Mouse (Mus musculus) forebrain, embryonic 10.5 days (tissue): ENCODE measurements around the gene Rhoc. TPM values are rescaled to one million over a fixed set of nuclear protein-coding genes. Genes with fewer than 3 reads are reported as not detected.

Experiments
- DNase-seq: peaks from one replicate; pipeline ENCODE4 v3.0.0-alpha.2; 2017; ENCODE audit warnings: low spot score; ENCODE audit errors: extremely low spot score
- H3K27ac ChIP-seq: fragments of 300-500 bp; sonication (generic); 2 replicates; pipeline ENCODE4 v1.5.1; 2016; ENCODE audit warnings: mild to moderate bottlenecking
- H3K27me3 ChIP-seq: fragments of 300-500 bp; sonication (generic); 2 replicates; pipeline ENCODE4 v1.6.1; 2016; ENCODE audit warnings: mild to moderate bottlenecking; ENCODE audit not compliant: poor library complexity, severe bottlenecking
- H3K36me3 ChIP-seq: fragments of 300-500 bp; sonication (generic); replicated peaks from 2 replicates; pipeline ENCODE4 v1.6.1; 2016; ENCODE audit warnings: mild to moderate bottlenecking, moderate library complexity
- H3K4me1 ChIP-seq: fragments of 300-500 bp; sonication (generic); 2 replicates; pipeline ENCODE4 v1.6.1; 2016
- H3K4me3 ChIP-seq: fragments of 300-500 bp; sonication (generic); 2 replicates; pipeline ENCODE4 v1.5.1; 2016; ENCODE audit warnings: mild to moderate bottlenecking, moderate library complexity
- H3K9me3 ChIP-seq: fragments of 300-500 bp; sonication (generic); 2 replicates; pipeline ENCODE4 v1.6.1; 2016; ENCODE audit warnings: mild to moderate bottlenecking, moderate library complexity
- WGBS: fragments of 180-500 bp; shearing (Covaris S2); methylation state at CpG from one replicate; pipeline ENCODE4 v1.1.7; 2016; 5-methylcytosine and 5-hydroxymethylcytosine counted together
- polyA plus RNA-seq: library from polyadenylated mRNA; unstranded; fragments of >200 nt; fragmentation: Nextera tagmentation; extraction: Ambion mirVana; gene quantifications from 2 replicates; pipeline ENCODE4 v1.2.1, GENCODE M21; 2016

The Rhoc gene
- polyA plus RNA-seq, 1 experiment from 2014 or later: 84.9 TPM

DNA sequence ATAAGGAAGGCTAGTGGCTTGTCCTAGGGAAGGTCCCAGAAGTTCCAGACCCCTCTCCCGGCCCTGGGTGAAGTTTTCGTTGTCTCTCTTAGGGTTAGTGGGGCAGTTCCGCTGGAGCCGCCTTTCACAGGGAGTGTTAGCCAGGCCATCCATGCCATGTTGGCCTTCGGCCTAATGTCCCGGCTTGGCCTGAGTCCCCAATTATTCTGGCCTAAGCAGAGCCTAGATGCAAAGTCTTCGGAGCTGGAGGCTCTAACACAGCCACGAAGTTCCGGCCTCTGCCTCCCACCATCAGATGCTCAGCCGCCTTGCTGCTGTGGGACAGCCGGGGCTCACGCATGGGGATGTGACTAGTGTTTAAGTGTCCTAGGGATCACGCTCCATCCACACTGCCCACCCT is 1.6 kb downstream of the Rhoc start:
- Histone ChIP-seq H3K36me3 (peaks cover 30% of the 10 kb centered on the region), H3K9me3 (no peaks in the 10 kb centered on the region), H3K27ac (peak overlapping the region; percentile 89), H3K4me3 (peak overlapping the region; percentile 75), H3K4me1 (peaks cover 68% of the 10 kb centered on the region), H3K27me3 (peaks cover 46% of the 10 kb centered on the region)
- peak; percentile 30 for DNase-seq
- WGBS: 28% methylated on average over 13 of the region's 13 CpGs

DNA sequence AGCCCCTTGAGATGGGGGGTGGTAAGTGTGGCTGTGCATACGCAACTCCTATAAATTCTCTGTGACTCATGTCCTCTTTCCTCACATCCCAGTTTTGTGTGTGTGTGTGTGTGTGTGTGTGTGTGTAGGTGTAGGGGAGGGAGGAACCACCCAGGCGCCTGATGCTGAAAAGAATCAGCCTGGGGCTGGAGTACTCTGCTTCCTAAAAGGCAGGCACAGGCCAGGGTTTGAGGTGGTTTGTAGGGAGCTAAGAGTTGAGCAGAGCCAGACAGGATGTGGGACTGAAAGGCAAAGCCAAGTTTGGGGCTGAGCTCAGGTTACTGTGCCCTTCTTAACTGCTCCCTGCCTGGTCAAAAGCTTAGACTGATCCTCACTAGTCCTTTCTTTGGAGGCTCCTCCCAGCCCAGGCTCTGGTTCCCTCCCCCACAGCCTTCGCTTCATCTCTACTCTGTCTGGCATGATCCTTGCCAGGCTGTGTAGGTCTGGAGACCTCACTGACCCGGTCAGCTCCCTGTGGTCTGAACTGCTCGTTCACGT is 2.3 kb downstream of the Rhoc start:
- Histone ChIP-seq H3K9me3 (no peaks in the 10 kb centered on the region), H3K27me3 (peaks cover 40% of the 10 kb centered on the region), H3K36me3 (peaks cover 36% of the 10 kb centered on the region), H3K4me3 (peak overlapping the region; percentile 75), H3K4me1 (peaks cover 74% of the 10 kb centered on the region), H3K27ac (peak overlapping the region; percentile 89)
- 20% methylated on average over 6 of the region's 6 CpGs for WGBS
- DNase-seq: peak; percentile 38

DNA sequence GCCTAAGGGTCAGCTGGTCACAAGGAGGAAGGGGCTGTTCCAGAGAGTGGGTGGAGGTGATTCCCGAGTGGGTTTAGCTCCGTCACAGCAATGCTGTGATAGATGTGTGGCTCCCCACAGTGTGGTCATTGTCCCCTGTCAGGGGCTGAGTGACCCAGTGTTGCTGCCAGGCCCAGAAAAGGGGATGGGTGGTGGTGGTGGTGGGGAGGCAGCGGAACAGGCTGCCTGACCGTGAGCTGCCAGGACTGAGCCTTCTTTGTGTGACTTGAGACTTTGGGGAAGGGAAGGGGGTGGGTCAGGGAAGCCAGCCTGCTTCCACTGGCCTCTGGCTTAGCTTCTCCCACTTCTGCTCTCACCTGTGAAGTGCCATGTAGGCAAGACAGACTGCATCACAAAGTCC is 2.8 kb downstream of the Rhoc start:
- Histone ChIP-seq H3K9me3 (no peaks in the 10 kb centered on the region), H3K4me1 (peaks cover 80% of the 10 kb centered on the region), H3K27me3 (peaks cover 34% of the 10 kb centered on the region), H3K27ac (peak overlapping the region; percentile 89), H3K36me3 (peaks cover 41% of the 10 kb centered on the region), H3K4me3 (peak overlapping the region; percentile 75)
- WGBS: 22% methylated on average over 4 of the region's 4 CpGs
- DNase-seq: no peak

DNA sequence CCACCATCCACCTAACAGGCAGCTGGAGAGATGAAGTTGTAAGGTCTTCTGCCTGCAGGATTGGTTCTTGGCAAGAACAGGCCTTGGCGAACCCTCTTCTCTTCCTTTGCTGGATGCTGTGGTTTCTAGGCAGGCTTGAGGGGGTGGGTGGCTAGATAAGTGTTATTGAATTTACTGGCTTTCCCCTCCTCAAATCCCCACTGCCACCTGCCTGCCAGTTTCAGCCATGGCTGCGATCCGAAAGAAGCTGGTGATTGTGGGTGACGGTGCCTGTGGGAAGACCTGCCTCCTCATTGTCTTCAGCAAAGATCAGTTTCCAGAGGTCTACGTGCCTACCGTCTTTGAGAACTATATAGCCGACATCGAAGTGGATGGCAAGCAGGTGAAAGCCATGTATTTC is 3.5 kb downstream of the Rhoc start:
- DNase-seq: no peak
- no peak overlapping the region for H3K4me3 ChIP-seq
- peaks cover 28% of the 10 kb centered on the region for H3K27me3 ChIP-seq
- no peaks in the 10 kb centered on the region for H3K9me3 ChIP-seq
- 96% methylated on average over 8 of the region's 8 CpGs for WGBS
- H3K36me3 ChIP-seq: peaks cover 48% of the 10 kb centered on the region
- H3K4me1 ChIP-seq: peaks cover 82% of the 10 kb centered on the region
- H3K27ac ChIP-seq: peak overlapping the region; percentile 89; the same call in 1 of the 2 replicates

DNA sequence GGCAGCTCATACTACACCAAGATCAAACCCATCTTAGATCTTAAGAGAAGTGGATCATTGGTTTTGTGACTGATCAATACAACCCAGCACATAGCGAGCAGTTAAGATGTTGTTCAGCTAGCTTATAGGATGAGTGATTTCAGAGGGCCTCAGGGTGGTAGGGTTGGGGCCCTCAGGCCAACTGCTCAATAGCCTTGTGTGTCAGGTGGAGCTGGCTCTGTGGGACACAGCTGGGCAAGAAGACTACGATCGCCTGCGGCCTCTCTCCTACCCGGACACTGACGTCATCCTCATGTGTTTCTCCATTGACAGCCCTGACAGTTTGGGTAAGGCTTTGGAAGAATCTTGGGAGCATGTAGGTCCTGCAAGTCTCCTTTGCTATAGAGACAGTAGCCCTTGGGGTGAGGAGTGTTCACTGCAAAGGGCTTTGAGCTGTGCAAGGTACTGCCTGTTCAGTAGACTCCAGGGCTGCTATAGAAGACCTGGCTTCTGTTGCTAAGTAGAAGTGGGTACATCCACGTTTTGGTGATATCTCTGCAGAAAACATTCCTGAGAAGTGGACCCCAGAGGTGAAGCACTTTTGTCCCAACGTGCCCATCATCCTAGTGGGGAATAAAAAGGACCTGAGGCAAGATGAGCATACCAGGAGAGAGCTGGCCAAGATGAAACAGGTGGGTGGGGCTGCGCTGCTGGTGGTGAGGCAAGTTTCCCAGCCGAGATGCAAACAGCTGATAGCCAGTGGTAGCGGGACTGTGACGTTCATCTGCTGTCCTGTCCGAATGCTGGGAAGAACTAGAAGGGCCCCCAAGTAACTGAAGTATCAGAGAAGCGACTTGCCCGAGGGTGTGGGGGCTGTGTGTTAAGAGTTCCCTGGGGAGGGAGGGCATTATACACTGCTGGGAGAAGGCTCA is 4.4 kb downstream of the Rhoc start:
- Histone ChIP-seq H3K27ac (no peak overlapping the region), H3K4me1 (peaks cover 82% of the 10 kb centered on the region), H3K4me3 (no peak overlapping the region), H3K36me3 (peaks cover 57% of the 10 kb centered on the region), H3K27me3 (peaks cover 18% of the 10 kb centered on the region), H3K9me3 (no peaks in the 10 kb centered on the region)
- no peak for DNase-seq
- 83% methylated on average over 15 of the region's 15 CpGs for WGBS

DNA sequence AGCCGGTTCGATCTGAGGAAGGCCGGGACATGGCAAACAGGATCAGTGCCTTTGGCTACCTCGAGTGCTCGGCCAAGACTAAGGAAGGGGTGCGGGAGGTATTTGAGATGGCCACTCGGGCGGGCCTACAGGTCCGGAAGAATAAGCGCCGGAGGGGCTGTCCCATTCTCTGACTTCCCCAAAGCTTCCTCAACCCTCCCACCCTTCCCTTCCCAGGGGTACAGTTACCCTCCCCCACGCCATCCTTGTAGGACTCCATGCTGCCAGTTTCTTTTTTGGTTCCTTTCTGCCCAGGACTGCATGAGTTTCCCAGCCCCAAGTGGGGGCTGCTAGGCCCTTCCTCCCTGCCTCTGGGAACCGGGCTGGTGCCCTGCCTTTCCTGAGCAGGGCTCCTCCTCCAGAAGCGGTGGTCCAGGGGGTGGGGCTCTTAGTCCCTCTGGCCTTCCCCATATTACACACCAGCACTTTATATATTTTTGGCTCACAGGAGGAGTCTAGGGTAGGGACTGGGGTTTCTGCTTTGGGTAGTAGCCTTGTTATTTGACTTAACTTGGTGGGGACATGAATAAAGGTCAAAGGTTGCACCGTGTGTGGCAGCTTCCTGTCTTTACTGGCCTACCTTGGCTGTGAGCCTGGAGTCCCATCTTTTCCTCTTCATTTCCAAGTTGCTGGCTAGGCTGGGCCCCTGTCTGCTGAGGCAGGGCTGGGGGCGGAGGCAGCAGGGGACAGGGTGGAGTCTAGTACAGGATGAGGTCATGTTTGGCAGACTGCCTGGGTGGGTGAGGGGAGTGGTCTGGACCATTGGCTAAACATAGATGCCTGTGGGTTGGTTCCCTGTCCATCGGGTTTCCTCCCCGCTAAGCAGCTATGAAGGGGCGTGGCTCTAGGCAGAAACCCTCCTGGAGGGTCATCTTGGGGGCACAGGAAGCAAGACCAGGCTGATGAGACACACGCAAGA is 6.0 kb downstream of the Rhoc start:
- H3K4me1 ChIP-seq: peaks cover 69% of the 10 kb centered on the region
- peak overlapping the region; percentile 77 for H3K27ac ChIP-seq
- peaks cover 65% of the 10 kb centered on the region for H3K36me3 ChIP-seq

DNA sequence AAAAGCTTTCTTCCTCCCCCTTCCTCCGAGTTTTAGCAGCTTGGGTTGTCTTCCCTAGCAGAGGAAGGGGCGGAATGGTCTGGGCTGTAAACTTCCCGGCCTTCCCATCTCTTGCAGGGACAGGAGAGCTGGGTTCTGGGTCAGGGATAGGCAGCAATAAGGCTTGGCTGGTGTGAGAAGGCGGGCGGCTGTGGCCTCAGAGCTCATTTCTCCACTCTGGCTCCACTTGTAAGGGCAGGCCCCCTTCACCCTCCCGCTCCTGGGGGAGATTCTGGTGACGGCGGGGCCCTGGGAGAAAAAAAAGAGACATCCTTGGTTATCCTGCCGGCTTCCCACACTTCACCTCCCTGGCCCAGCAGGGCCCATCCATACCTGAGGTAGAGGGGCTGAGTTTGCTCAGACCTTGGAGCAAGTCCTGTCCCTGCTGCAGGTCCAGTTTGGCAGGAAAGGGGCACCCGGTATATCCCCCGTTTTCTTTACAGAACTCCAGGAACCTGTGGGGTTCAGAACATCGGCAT is 6.8 kb downstream of the Rhoc start:
- no peak overlapping the region for H3K4me3 ChIP-seq
- WGBS: 77% methylated on average over 12 of the region's 12 CpGs
- H3K9me3 ChIP-seq: no peaks in the 10 kb centered on the region
- peaks cover 60% of the 10 kb centered on the region for H3K4me1 ChIP-seq
- peaks cover 74% of the 10 kb centered on the region for H3K36me3 ChIP-seq
- no peak for DNase-seq
- H3K27ac ChIP-seq: peak overlapping the region; percentile 77
- H3K27me3 ChIP-seq: 0 out of 2 replicates have a peak, but pooled peaks cover 4% of the 10 kb centered on the region

More for the DNA sequence above, 6.0 kb downstream of the Rhoc start:
- 62% methylated on average over 20 of the region's 20 CpGs for WGBS
- peak overlapping the region; percentile 16; the same call in 1 of the 2 replicates for H3K4me3 ChIP-seq
- H3K9me3 ChIP-seq: no peaks in the 10 kb centered on the region
- peak; percentile 77 for DNase-seq
- peaks cover 12% of the 10 kb centered on the region; the same call in 1 of the 2 replicates for H3K27me3 ChIP-seq

DNA sequence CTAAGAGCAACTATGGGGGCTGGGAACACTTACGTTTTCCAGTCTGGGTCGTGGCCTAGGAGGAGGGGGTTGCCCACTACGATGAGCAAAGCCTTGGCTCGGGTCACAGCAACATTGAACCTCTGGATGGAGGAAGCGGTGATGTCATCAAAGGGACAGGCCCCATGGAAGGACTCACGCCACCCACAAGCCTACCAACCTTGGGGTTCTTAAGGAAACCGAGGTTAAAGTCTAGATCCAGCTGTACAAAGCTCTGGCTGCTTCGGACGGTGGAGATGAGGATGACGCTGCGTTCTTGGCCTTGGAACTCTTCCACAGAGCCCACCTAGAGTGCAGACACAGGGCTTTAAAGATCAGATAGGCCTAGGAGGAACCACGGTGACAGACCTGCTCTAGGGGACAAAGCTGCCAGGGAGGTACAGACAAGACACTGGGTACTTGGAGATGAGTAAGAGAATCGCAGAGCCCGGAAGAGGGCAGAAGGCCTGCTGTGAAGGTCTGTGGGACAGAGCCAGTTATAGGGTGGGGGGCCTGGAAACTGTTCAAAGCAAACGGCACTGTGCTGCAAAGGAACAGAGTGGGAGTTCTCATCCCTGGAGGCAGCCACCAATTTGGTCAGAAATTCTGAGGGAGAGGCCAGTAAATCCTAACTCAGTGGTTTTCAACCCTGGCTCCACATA is 7.6 kb downstream of the Rhoc start:
- no peaks in the 10 kb centered on the region for H3K27me3 ChIP-seq
- no peaks in the 10 kb centered on the region for H3K9me3 ChIP-seq
- WGBS: 79% methylated on average over 15 of the region's 15 CpGs
- H3K27ac ChIP-seq: peak overlapping the region; percentile 77
- peaks cover 82% of the 10 kb centered on the region for H3K36me3 ChIP-seq
- H3K4me1 ChIP-seq: peaks cover 52% of the 10 kb centered on the region
- no peak for DNase-seq
- no peak overlapping the region for H3K4me3 ChIP-seq

DNA sequence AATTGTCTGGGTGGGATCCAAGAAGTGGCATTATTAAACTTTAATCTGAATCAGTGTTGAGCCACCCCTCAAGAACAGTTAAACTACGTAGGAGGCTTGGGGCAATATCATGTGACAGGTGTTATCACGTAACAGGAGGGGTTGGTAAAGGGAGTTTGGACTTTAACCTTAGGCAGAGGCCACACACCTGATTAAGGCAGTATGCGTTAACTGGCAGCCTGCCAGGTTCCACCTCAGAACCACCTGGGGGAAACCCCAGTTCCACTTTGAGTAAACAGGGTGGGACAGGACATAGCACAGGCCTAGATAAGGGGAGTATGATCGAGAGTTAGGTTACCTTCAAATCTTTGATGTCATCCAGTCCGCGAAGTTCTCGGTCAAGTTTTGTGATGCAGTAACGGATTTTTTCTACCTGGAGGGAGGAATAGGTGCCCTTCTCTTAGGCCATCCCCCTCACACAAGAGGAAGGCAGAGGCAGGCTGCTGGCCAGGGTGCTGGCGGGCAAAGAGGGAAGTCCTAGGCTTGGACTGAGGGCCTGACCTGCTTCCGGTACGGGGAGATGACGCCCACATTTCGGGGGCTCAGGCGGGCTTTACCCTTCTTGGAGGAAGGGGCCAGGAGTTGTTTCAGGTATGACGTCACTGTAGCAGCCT is 8.4 kb downstream of the Rhoc start:
- Histone ChIP-seq H3K9me3 (no peaks in the 10 kb centered on the region), H3K36me3 (peaks cover 89% of the 10 kb centered on the region), H3K4me1 (peaks cover 44% of the 10 kb centered on the region), H3K4me3 (no peak overlapping the region), H3K27me3 (no peaks in the 10 kb centered on the region), H3K27ac (no peak overlapping the region)
- WGBS: 89% methylated on average over 15 of the region's 15 CpGs
- DNase-seq: no peak

DNA sequence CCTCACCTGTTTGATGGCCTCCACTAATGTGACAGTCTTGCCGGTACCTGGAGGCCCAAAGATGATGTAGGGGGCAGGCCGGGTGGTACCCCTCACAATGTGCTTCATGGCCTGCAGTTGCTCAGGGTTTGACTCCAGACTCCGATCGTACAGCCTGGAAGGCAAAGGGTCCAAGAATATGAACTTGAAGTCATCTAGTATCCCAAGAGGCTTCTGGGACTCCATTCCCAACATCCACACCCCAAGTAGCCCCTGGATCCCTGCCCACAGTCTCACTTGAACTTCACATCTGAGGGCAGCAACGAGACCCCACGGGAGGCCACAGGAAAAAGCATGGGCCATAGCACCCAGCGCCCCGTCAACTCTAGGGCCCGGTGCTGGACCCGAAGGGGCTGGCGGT is 12.5 kb downstream of the Rhoc start:
- H3K4me3 ChIP-seq: no peak overlapping the region
- H3K4me1 ChIP-seq: peaks cover 6% of the 10 kb centered on the region
- H3K36me3 ChIP-seq: peaks cover 74% of the 10 kb centered on the region
- 96% methylated on average over 11 of the region's 11 CpGs for WGBS
- no peaks in the 10 kb centered on the region for H3K9me3 ChIP-seq
- DNase-seq: no peak
- no peak overlapping the region for H3K27ac ChIP-seq
- no peaks in the 10 kb centered on the region for H3K27me3 ChIP-seq

DNA sequence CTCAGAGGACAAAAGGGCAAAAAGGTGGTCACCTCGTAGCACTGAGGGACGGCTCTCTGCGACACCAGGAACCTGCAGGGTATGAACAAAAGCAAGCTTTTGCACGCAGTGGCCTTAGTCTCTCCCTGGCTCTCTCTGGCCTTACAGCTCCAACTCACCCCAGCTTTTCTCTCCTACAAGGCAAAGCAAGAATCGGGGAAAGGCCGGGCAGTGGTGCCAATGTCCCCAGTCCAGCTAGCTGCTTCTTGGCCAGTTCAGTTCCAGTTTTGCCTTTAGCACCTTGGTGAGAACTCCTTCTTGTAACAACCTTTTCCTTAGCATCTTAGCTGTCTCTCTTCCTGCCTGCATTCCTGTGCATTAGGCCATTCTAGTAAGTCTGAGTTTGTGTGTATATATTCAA is 13.3 kb downstream of the Rhoc start:
- peaks cover 66% of the 10 kb centered on the region for H3K36me3 ChIP-seq

More for the DNA sequence above, 13.3 kb downstream of the Rhoc start:
- H3K27me3 ChIP-seq: no peaks in the 10 kb centered on the region
- no peak for DNase-seq
- WGBS: 89% methylated on average over 6 of the region's 6 CpGs
- H3K4me3 ChIP-seq: no peak overlapping the region
- no peaks in the 10 kb centered on the region for H3K4me1 ChIP-seq
- no peak overlapping the region for H3K27ac ChIP-seq
- H3K9me3 ChIP-seq: no peaks in the 10 kb centered on the region
